Mouse (Mus musculus): ENCODE data around the gene Carmil1. TPM values are rescaled to one million over a fixed set of nuclear protein-coding genes. Genes with fewer than 3 reads are reported as not detected.

The Carmil1 gene
- total and polyA plus RNA-seq, 3 experiments = 0.15 to 1.2 TPM; not detected in 1

DNA sequence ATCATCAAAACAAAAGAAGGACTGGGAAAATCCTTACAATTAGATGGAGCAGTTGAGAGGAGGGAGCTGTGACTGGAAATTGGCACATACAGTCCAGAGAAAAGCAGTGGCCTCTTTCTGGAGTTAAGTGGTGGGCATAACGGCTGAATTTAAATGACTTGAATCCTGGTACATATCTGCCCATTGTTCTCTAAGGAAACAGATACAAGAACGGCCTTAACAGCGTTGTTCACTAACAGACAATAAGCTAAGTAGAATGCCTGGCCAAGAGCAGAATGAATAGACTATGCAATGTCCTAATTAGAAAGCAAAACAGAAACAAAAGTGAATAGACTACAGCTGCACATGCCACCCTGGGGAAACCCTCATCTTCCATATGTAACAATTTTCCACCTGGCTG is 133.6 kb downstream of the Carmil1 start:
- Histone ChIP-seq H3K27ac (ENCODE audit: control insufficient read depth, low read depth, low read length) (no peak overlapping the region), H3K79me2 (ENCODE audit: control insufficient read depth, insufficient read depth, low read length, poor library complexity) (no peaks in the 10 kb centered on the region), H3K9ac (ENCODE audit: control insufficient read depth, low read depth, low read length, poor library complexity, severe bottlenecking) (no peak overlapping the region), H3K36me3 (ENCODE audit: control insufficient read depth in 1 of 2, insufficient read depth in 2 of 2, low read length in 2 of 2) (no peaks in the 10 kb centered on the region), H3K27me3 (ENCODE audit: control insufficient read depth in 1 of 2, insufficient read depth in 2 of 2, low read length in 2 of 2) (peaks cover 1 to 4% of the 10 kb centered on the region in 2 experiments; a peak in 2 of 4 replicates), H3K9me3 (replicated peaks; ENCODE audit: insufficient read depth, low read length) (no peaks in the 10 kb centered on the region), H3K4me1 (ENCODE audit: control insufficient read depth in 1 of 2, insufficient read depth in 2 of 2, low read length in 2 of 2) (no peaks in the 10 kb centered on the region), H3K4me3 (ENCODE audit: control insufficient read depth in 1 of 2, insufficient read depth in 1 of 2, low read depth in 2 of 2, low read length in 2 of 2) (no peak overlapping the region)
- no peak for TF ChIP-seq ZC3H11A (IDR thresholded peaks at IDR 0.05; ENCODE audit: low read depth, low read length)
- no peak for TF ChIP-seq MYC (IDR thresholded peaks at IDR 0.05; ENCODE audit: low read depth, low read length)
- no peak for TF ChIP-seq GABPA (IDR thresholded peaks at IDR 0.05; ENCODE audit: low read depth, low read length)
- TF ChIP-seq MEF2A (IDR thresholded peaks at IDR 0.05; ENCODE audit: extremely low read depth, insufficient replicate concordance, low read depth, low read length, poor library complexity, severe bottlenecking) = no peak
- TF ChIP-seq POLR2AphosphoS5 (IDR thresholded peaks at IDR 0.05; ENCODE audit: borderline replicate concordance, low read depth, low read length) = no peak
- TF ChIP-seq NELFE (IDR thresholded peaks at IDR 0.05; ENCODE audit: low read depth, low read length) = no peak
- TF ChIP-seq BHLHE40 (IDR thresholded peaks at IDR 0.05; ENCODE audit: borderline replicate concordance, low read depth, low read length) = no peak
- no peak for TF ChIP-seq ZMIZ1 (IDR thresholded peaks at IDR 0.05; ENCODE audit: low read depth, low read length)
- no peak for TF ChIP-seq USF1 (IDR thresholded peaks at IDR 0.05; ENCODE audit: low read depth, low read length)
- no peak for TF ChIP-seq EP300 (IDR thresholded peaks at IDR 0.05; ENCODE audit: low read depth in 1 of 2, low read length in 2 of 2)
- TF ChIP-seq RCOR1 (IDR thresholded peaks at IDR 0.05; ENCODE audit: low read depth, low read length) = no peak
- no peak for TF ChIP-seq KAT2A (conservative IDR thresholded peaks at IDR 0.05; ENCODE audit: low read depth, low read length)
- no peak for TF ChIP-seq SMC3 (IDR thresholded peaks at IDR 0.05; ENCODE audit: low read depth, low read length)
- no peak for TF ChIP-seq HCFC1 (IDR thresholded peaks at IDR 0.05; ENCODE audit: low read depth, low read length)
- no peak for TF ChIP-seq TBP (IDR thresholded peaks at IDR 0.05; ENCODE audit: low read depth, low read length)
- no peak for TF ChIP-seq CHD1 (IDR thresholded peaks at IDR 0.05; ENCODE audit: low read depth, low read length)
- TF ChIP-seq NRF1 (IDR thresholded peaks at IDR 0.05; ENCODE audit: insufficient read depth, low read depth, low read length, poor library complexity, severe bottlenecking) = no peak
- TF ChIP-seq CTCF (IDR thresholded peaks at IDR 0.05 in 2 of 3, conservative IDR thresholded peaks at IDR 0.05 in 1 of 3; ENCODE audit: control insufficient read depth in 1 of 3, insufficient read depth in 1 of 3, low read depth in 2 of 3, low read length in 3 of 3, poor library complexity in 1 of 3, severe bottlenecking in 1 of 3) = no peak
- TF ChIP-seq SIN3A (IDR thresholded peaks at IDR 0.05; ENCODE audit: low read length) = no peak
- DNase-seq (ENCODE audit: low read depth, low spot score) = no peak

DNA sequence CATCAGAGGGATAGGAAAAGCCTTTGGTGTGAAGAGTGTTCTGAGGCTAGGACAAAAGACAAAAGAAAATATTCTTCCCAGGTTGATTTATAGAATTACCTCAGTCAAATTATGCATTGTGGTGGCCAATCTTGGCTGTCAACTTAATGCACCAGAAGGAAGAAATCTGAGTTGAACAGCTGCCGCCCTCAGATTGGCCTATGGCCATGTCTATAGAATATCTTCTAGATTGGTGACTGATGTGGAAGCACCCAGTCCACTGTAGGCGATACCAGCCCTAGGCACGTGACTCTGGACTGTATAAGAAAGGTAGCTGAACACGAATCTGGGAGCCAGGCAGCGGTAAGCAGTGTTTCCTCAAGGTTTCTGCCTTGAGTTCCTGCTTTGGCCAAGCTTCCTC is 134.1 kb downstream of the Carmil1 start:
- H3K9ac ChIP-seq (ENCODE audit: control insufficient read depth, low read depth, low read length, poor library complexity, severe bottlenecking) = no peak overlapping the region
- peaks cover 1 to 4% of the 10 kb centered on the region in 2 experiments; a peak in 2 of 4 replicates for H3K27me3 ChIP-seq (ENCODE audit: control insufficient read depth in 1 of 2, insufficient read depth in 2 of 2, low read length in 2 of 2)
- H3K27ac ChIP-seq (ENCODE audit: control insufficient read depth, low read depth, low read length) = no peak overlapping the region
- DNase-seq (ENCODE audit: low read depth, low spot score) = no peak
- no peak overlapping the region for H3K4me3 ChIP-seq (ENCODE audit: control insufficient read depth in 1 of 2, insufficient read depth in 1 of 2, low read depth in 2 of 2, low read length in 2 of 2)
- no peaks in the 10 kb centered on the region for H3K79me2 ChIP-seq (ENCODE audit: control insufficient read depth, insufficient read depth, low read length, poor library complexity)
- no peaks in the 10 kb centered on the region for H3K4me1 ChIP-seq (ENCODE audit: control insufficient read depth in 1 of 2, insufficient read depth in 2 of 2, low read length in 2 of 2)
- H3K9me3 ChIP-seq (replicated peaks; ENCODE audit: insufficient read depth, low read length) = no peaks in the 10 kb centered on the region
- no peak for TF ChIP-seq MYB (IDR thresholded peaks at IDR 0.05; ENCODE audit: low read depth, low read length)
- no peak for TF ChIP-seq HCFC1 (IDR thresholded peaks at IDR 0.05; ENCODE audit: low read depth, low read length)
- no peak for TF ChIP-seq SMC3 (IDR thresholded peaks at IDR 0.05; ENCODE audit: low read depth, low read length)
- no peak for TF ChIP-seq POLR2AphosphoS5 (IDR thresholded peaks at IDR 0.05; ENCODE audit: borderline replicate concordance, low read depth, low read length)
- TF ChIP-seq MAFK (IDR thresholded peaks at IDR 0.05; ENCODE audit: borderline replicate concordance, low read depth, low read length) = no peak
- no peak for TF ChIP-seq SIN3A (IDR thresholded peaks at IDR 0.05; ENCODE audit: low read length)
- TF ChIP-seq ETS1 (IDR thresholded peaks at IDR 0.05; ENCODE audit: low read depth, low read length) = no peak
- TF ChIP-seq ELF1 (IDR thresholded peaks at IDR 0.05; ENCODE audit: low read depth, low read length) = no peak
- TF ChIP-seq E2F4 (IDR thresholded peaks at IDR 0.05; ENCODE audit: borderline replicate concordance, low read depth, low read length) = no peak
- no peak for TF ChIP-seq KAT2A (conservative IDR thresholded peaks at IDR 0.05; ENCODE audit: low read depth, low read length)
- TF ChIP-seq EP300 (IDR thresholded peaks at IDR 0.05; ENCODE audit: low read depth in 1 of 2, low read length in 2 of 2) = no peak
- TF ChIP-seq POLR2AphosphoS2 (IDR thresholded peaks at IDR 0.05; ENCODE audit: low read length) = no peak
- no peak for TF ChIP-seq POLR2A (IDR thresholded peaks at IDR 0.05; ENCODE audit: control insufficient read depth in 1 of 2, insufficient read depth in 1 of 2, low read depth in 1 of 2, low read length in 2 of 2, poor library complexity in 1 of 2)
- no peak for TF ChIP-seq MYC (IDR thresholded peaks at IDR 0.05; ENCODE audit: low read depth, low read length)
- TF ChIP-seq GATA1 (IDR thresholded peaks at IDR 0.05; ENCODE audit: low read depth, low read length) = no peak
- TF ChIP-seq CHD2 (IDR thresholded peaks at IDR 0.05; ENCODE audit: low read length) = no peak
- no peaks in the 10 kb centered on the region for H3K36me3 ChIP-seq (ENCODE audit: control insufficient read depth in 1 of 2, insufficient read depth in 2 of 2, low read length in 2 of 2)

Data from MEL (cell line).